Mouse (Mus musculus) hindbrain, postnatal 0 days (tissue): ENCODE measurements around the gene Adarb2. TPM values are rescaled to one million over a fixed set of nuclear protein-coding genes. Genes with fewer than 3 reads are reported as not detected.
A peak's percentile ranks its signal among the peaks of the same experiment; 100 is the strongest.

Source experiments
- ATAC-seq: fragments of 200-750 bp; cut with Nextera tagmentation; 2 replicates; pipeline ENCODE4 v1.8.0; 2017; ENCODE audit warnings: mild to moderate bottlenecking, moderate TSS enrichment, moderate library complexity
- DNase-seq: peaks from one replicate; pipeline ENCODE4 v3.0.0-alpha.2; 2015; ENCODE audit warnings: low spot score
- H3K27ac ChIP-seq: fragments of 300-500 bp; sonication (generic); 2 replicates; pipeline ENCODE4 v1.5.1; 2014; ENCODE audit warnings: mild to moderate bottlenecking
- H3K27me3 ChIP-seq: fragments of 300-500 bp; sonication (generic); 2 replicates; pipeline ENCODE4 v1.6.1; 2014; ENCODE audit warnings: low read length, mixed read lengths; ENCODE audit not compliant: insufficient read depth
- H3K36me3 ChIP-seq: fragments of 300-500 bp; sonication (generic); 2 replicates; pipeline ENCODE4 v1.6.1; 2014; ENCODE audit warnings: low read length, mixed read lengths; ENCODE audit not compliant: insufficient read depth
- H3K4me1 ChIP-seq: fragments of 300-500 bp; sonication (generic); 2 replicates; pipeline ENCODE4 v1.6.1; 2014; ENCODE audit warnings: antibody characterized with exemption, low read length, mixed read lengths; ENCODE audit not compliant: insufficient read depth
- H3K4me2 ChIP-seq: fragments of 300-500 bp; sonication (generic); 2 replicates; pipeline ENCODE4 v1.6.1; 2014; ENCODE audit warnings: low read depth, mild to moderate bottlenecking, low read length, moderate library complexity, mixed read lengths
- H3K4me3 ChIP-seq: fragments of 300-500 bp; sonication (generic); 2 replicates; pipeline ENCODE4 v1.5.1; 2014; ENCODE audit warnings: low read length
- H3K9ac ChIP-seq: fragments of 300-500 bp; sonication (generic); replicated peaks from 2 replicates; pipeline ENCODE4 v1.6.1; 2014; ENCODE audit warnings: mild to moderate bottlenecking, low read length, moderate library complexity, mixed read lengths
- H3K9me3 ChIP-seq: fragments of 300-500 bp; sonication (generic); 2 replicates; pipeline ENCODE4 v1.6.1; 2016; ENCODE audit warnings: low read length, mixed read lengths
- CTCF ChIP-seq: IDR thresholded peaks from 2 replicates; pipeline ENCODE4 v1.5.1; 2016; ENCODE audit warnings: antibody characterized with exemption, control low read depth, low read depth
- WGBS: fragments of 180-500 bp; shearing (Covaris S2); extraction: QIAGEN DNeasy Blood & Tissue Kit; methylation state at CpG from one replicate; pipeline ENCODE4 v1.1.7; 2014; 5-methylcytosine and 5-hydroxymethylcytosine counted together
- polyA plus RNA-seq: library from polyadenylated mRNA; unstranded; fragments of >200 nt; fragmentation: Nextera tagmentation; extraction: Ambion mirVana; gene quantifications from 2 replicates; pipeline ENCODE4 v1.2.1, GENCODE M21; 2015
- total RNA-seq: library from RNA; depleted of rRNA; stranded (reverse); fragments of >200 nt; gene quantifications from 2 replicates; pipeline ENCODE4 v1.2.3, GENCODE M21; 2014

Adarb2 gene
- total and polyA plus RNA-seq, 2 experiments from 2014 or later, result 13.5 to 33.8 TPM

DNA sequence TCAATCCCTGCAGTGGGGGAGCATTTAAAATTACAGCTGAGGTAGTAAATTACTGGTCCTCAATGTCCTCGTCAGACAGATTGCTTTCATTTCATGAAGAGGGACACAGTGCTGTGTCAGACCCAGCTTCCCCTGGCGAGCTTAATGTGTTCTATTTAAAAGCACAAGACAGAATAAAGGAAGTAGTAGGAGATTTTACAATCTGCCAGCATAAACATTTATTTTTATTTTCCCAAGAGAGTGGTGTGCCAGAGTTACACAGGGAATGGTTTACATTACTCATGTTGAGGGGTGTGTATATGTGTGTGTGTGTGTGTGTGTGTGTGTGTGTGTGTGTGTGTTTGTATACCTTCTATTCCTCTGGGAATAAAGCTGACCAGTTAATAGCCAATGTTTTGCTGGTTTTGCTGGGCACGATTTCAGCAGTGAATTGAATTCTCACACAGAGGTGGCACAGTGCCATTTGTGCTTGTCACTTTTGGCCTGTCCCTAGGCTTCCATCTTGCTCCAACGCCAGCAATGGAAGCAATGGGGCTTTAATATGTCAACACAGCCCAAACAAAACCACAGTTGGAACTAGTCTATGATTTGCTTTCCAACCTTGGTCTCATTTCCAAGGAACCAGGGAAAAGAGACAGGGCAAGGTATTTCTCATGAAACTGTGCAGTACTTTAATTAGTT is 282.1 kb downstream of the Adarb2 start:
- Histone ChIP-seq H3K36me3 (no peaks in the 10 kb centered on the region), H3K4me2 (no peak overlapping the region), H3K27ac (no peak overlapping the region), H3K27me3 (no peaks in the 10 kb centered on the region), H3K9me3 (no peaks in the 10 kb centered on the region), H3K4me3 (no peak overlapping the region), H3K4me1 (0 out of 2 replicates have a peak, but pooled peaks cover 3% of the 10 kb centered on the region), H3K9ac (no peak overlapping the region)
- 22% methylated on average over 4 of the region's 4 CpGs for WGBS
- peak; percentile 70 for ATAC-seq
- no peak for TF ChIP-seq CTCF
- peak; percentile 83 for DNase-seq

DNA sequence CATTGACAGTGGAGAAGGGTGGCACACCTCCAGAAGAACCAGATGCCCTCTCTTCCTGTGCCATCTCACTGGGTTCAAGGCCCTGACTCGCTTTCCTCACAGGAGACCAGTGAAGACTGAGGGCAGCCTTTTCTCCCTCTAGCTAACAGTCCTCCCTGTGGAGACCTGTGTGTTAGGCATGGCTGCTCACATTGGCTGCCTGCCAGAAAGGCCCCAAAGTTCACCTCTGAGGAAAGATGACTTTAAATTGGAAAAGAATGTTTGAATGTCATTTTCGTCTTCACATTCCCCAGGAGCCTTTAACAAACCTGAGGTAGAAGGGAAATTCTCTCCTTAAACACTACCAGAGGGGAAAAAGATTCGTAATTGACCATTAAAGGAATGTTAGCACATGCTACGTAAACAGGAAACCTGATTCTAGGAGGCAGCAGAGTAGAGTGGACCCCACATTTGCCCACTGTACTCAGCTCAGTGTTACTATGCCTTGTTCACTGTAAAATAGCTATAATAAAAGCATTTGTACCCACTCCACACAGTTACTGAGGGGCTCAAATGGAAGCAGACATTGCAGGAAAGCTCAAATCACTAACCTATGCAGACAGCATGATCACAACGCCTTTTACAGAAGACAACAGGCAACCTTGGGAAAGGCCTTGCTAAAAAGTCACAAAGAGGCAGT is 285.2 kb downstream of the Adarb2 start:
- H3K4me1 ChIP-seq, result 0 out of 2 replicates have a peak, but pooled peaks cover 3% of the 10 kb centered on the region
- no peak overlapping the region for H3K4me3 ChIP-seq
- H3K27ac ChIP-seq, result no peak overlapping the region
- DNase-seq, result peak; percentile 42
- no peaks in the 10 kb centered on the region for H3K36me3 ChIP-seq
- H3K4me2 ChIP-seq, result no peak overlapping the region
- 0 out of 2 replicates have a peak, but pooled peaks have one; percentile 57 for ATAC-seq
- TF ChIP-seq CTCF, result no peak
- H3K9me3 ChIP-seq, result no peaks in the 10 kb centered on the region
- H3K27me3 ChIP-seq, result no peaks in the 10 kb centered on the region
- WGBS, result 63% methylated on average over 5 of the region's 5 CpGs
- H3K9ac ChIP-seq, result no peak overlapping the region

DNA sequence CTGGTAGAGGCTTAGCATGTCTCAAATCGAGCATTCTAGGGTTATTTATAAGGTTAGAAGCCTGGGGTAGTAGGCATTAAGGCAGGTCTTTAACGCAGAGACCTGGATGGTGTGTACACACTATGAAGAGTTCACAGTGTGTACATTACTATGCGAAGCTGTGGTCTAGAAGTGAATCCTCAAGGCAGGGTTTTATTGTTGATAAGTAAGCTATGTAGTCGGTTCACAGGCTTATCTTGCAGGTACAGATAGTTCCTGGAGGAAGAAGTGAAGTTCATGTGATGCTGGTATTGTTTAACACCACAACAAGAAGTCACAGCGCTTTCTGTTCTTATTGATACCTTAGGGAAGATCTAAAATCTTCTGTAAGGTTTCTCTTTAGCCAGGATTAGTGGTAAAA is 290.7 kb downstream of the Adarb2 start:
- Histone ChIP-seq H3K4me1 (no peaks in the 10 kb centered on the region), H3K9ac (no peak overlapping the region), H3K27ac (no peak overlapping the region), H3K9me3 (no peaks in the 10 kb centered on the region), H3K36me3 (no peaks in the 10 kb centered on the region), H3K27me3 (no peaks in the 10 kb centered on the region), H3K4me2 (no peak overlapping the region), H3K4me3 (no peak overlapping the region)
- DNase-seq (no peak), ATAC-seq (no peak)
- 84% methylated on average over 5 of the region's 5 CpGs for WGBS
- no peak for TF ChIP-seq CTCF

DNA sequence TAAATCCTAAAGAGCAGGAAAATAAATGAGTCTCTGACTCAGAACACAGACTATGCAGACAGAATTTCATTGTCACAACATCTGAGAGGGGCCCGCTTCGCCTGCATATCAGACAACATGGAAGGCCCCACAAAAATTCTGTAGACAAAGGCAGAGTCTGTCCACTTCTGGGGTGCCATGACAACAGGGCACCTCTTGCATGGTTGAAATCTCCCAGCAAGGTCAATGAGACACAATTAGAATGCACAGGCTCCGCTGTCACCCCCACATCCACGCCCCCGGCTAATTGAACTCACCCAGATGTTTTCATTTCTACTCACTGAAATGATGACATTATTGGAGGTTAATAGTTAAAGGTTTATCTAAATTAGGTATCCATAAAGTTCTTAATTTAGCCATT is 296.9 kb downstream of the Adarb2 start:
- Histone ChIP-seq H3K9me3 (no peaks in the 10 kb centered on the region), H3K4me3 (no peak overlapping the region), H3K4me2 (no peak overlapping the region), H3K4me1 (no peaks in the 10 kb centered on the region), H3K27ac (no peak overlapping the region), H3K27me3 (no peaks in the 10 kb centered on the region), H3K36me3 (no peaks in the 10 kb centered on the region), H3K9ac (no peak overlapping the region)
- ATAC-seq, result no peak
- no peak for TF ChIP-seq CTCF
- no peak for DNase-seq
- WGBS, result 37% methylated on average over 5 of the region's 5 CpGs

DNA sequence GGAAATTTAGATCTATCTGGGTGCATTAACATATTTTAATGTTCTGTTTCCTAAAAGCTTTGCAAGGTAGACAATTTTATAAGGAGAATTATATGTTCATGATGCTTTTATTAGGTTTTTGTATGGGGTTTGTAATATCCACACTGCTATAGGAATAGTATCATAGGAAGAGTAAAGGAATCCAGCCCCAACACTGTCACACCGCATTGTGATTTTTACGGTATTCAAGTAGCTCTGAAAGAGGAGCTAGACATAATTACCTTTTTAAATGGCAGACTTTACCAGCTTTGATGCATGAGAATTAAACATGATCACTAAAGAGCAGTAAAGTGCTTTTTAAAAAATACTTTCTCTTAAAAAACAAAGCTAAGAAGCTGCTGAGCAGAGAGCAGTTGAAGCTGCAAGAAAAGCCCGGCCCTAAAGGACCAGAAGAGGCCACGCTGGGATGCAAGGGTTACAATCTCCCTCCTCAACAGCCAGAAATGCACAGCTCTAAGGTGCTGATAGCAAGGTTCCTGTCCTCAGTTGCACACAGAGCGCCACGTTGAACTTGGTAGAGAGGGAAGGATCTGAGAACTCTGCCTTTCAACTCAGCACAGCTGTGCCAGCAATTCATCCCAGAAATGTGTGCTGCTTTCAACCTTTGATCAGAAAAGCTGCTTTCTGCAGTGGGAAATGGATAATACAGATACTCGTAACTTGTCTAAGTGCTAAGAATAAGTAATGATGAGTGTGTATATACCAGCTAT is 308.6 kb downstream of the Adarb2 start:
- Histone ChIP-seq H3K9me3 (no peaks in the 10 kb centered on the region), H3K4me2 (no peak overlapping the region), H3K4me1 (no peaks in the 10 kb centered on the region), H3K27ac (no peak overlapping the region), H3K27me3 (no peaks in the 10 kb centered on the region), H3K36me3 (no peaks in the 10 kb centered on the region), H3K9ac (no peak overlapping the region), H3K4me3 (no peak overlapping the region)
- ATAC-seq (no peak), DNase-seq (no peak)
- WGBS, result 74% methylated on average over 7 of the region's 7 CpGs
- no peak for TF ChIP-seq CTCF

DNA sequence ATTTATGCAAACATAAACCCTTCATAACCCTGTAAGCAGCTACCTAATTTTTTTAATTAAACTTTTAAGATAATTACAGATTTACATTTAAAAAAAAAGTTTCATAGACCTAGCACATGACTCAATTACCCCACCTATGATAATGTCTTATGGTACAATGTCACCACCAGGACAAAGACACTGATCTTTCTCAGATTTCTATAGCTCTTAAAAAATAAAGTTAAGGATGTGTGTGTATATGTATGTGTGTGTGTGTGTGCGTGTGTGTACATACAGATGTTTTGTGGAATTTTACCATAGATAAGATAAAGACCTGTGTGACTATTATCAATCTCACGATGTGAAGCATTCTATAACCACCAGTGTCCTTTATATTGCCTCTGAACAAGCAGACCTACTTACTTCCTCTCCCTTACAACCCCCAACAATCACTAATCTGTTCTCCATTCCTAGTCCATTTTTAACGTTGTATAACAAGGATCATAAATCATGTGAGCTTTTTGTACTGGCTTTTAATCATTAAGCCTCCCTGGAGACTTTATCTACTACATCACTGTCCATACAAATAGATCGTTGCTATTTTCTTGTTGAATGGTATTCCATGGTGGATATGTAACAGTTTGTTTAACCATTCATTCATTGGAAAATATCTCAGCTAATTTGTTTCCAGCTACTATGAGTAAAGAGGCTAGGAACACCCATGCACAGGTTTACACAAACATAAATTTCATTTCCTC is 313.5 kb downstream of the Adarb2 start:
- no peak overlapping the region for H3K9ac ChIP-seq
- no peak for DNase-seq
- no peaks in the 10 kb centered on the region for H3K27me3 ChIP-seq
- no peak for ATAC-seq
- H3K4me1 ChIP-seq, result no peaks in the 10 kb centered on the region
- no peak overlapping the region for H3K4me3 ChIP-seq
- H3K4me2 ChIP-seq, result no peak overlapping the region
- TF ChIP-seq CTCF, result no peak
- no peaks in the 10 kb centered on the region for H3K9me3 ChIP-seq
- no peak overlapping the region for H3K27ac ChIP-seq
- no peaks in the 10 kb centered on the region for H3K36me3 ChIP-seq
- 66% methylated on average over 4 of the region's 4 CpGs for WGBS
